Mouse (Mus musculus): ENCODE data around the gene Gm47959. TPM values are rescaled to one million over a fixed set of nuclear protein-coding genes. Genes with fewer than 3 reads are reported as not detected.
"Not testable (repeated sequence)": the region's sequence is repeated elsewhere in the genome, so short reads cannot be mapped to it uniquely, and the experiment has no call there.

Gm47959 gene
- polyA plus RNA-seq (2014; fragmentation: Nextera tagmentation; extraction: Ambion mirVana): not detected in 2 replicates

GRCm38 (mm10) chr1:83000306-83000705, at the start of gene Gm47959:
Gm47959 (plus strand) TSS chr1:83000548.
- whole genome bisulfite sequencing: 97% methylated on average over 6 of the region's 9 CpGs
- H3K9me3 ChIP-seq (replicated peaks; ENCODE audit: control insufficient read depth, low read length): not testable (repeated sequence)

GRCm38 (mm10) chr1:82955913-82956312, 44.4 kb upstream of the Gm47959 start, which contains the start of gene Gm7544:
Gm7544 (minus strand) TSS chr1:82956013.
- not testable (repeated sequence) for ATAC-seq (replicated peaks; ENCODE audit: insufficient number of reproducible peaks, low FRiP score, low TSS enrichment, low read depth); H3K4me2 ChIP-seq (ENCODE audit: low read depth, low read length); H3K27ac ChIP-seq (replicated peaks; ENCODE audit: low read depth, low read length); DNase-seq (ENCODE audit: low spot score); H3K36me3 ChIP-seq (replicated peaks; ENCODE audit: control insufficient read depth, insufficient read depth, low read depth, low read length); H3K9ac ChIP-seq (replicated peaks; ENCODE audit: low read length); H3K4me3 ChIP-seq (ENCODE audit: low read depth, low read length); H3K4me1 ChIP-seq (ENCODE audit: control insufficient read depth, insufficient read depth, low read length); H3K9me3 ChIP-seq (replicated peaks; ENCODE audit: control insufficient read depth, low read length); H3K27me3 ChIP-seq (ENCODE audit: control insufficient read depth, insufficient read depth, low read length)

More at GRCm38 (mm10) chr1:83000306-83000705, at the start of gene Gm47959:
- not testable (repeated sequence) for ATAC-seq (replicated peaks; ENCODE audit: insufficient number of reproducible peaks, low FRiP score, low TSS enrichment, low read depth); H3K4me2 ChIP-seq (ENCODE audit: low read depth, low read length); H3K9ac ChIP-seq (replicated peaks; ENCODE audit: low read length); DNase-seq (ENCODE audit: low spot score); H3K36me3 ChIP-seq (replicated peaks; ENCODE audit: control insufficient read depth, insufficient read depth, low read depth, low read length); H3K4me3 ChIP-seq (ENCODE audit: low read depth, low read length); H3K4me1 ChIP-seq (ENCODE audit: control insufficient read depth, insufficient read depth, low read length); H3K27ac ChIP-seq (replicated peaks; ENCODE audit: low read depth, low read length); H3K27me3 ChIP-seq (ENCODE audit: control insufficient read depth, insufficient read depth, low read length)

- no peaks in the 10 kb centered on the region for H3K36me3 ChIP-seq (replicated peaks; ENCODE audit: control insufficient read depth, insufficient read depth, low read depth, low read length)
- no peaks in the 10 kb centered on the region for H3K4me1 ChIP-seq (ENCODE audit: control insufficient read depth, insufficient read depth, low read length)
- 86% methylated on average over 6 of the region's 11 CpGs for WGBS
- no peak for DNase-seq (ENCODE audit: low spot score)
- H3K27ac ChIP-seq (replicated peaks; ENCODE audit: low read depth, low read length): no peak within 1 kb of the TSS
- H3K9ac ChIP-seq (replicated peaks; ENCODE audit: low read length): no peak within 1 kb of the TSS
- ATAC-seq (replicated peaks; ENCODE audit: insufficient number of reproducible peaks, low FRiP score, low TSS enrichment, low read depth): no peak
- no peak within 1 kb of the TSS for H3K4me2 ChIP-seq (ENCODE audit: low read depth, low read length)
- H3K4me3 ChIP-seq (ENCODE audit: low read depth, low read length): no peak within 1 kb of the TSS
- H3K27me3 ChIP-seq (ENCODE audit: control insufficient read depth, insufficient read depth, low read length): no peaks in the 10 kb centered on the region
- no peaks in the 10 kb centered on the region for H3K9me3 ChIP-seq (replicated peaks; ENCODE audit: control insufficient read depth, low read length)
Observed at GRCm38 (mm10) chr1:82959870-82960385, 40.4 kb upstream of the Gm47959 start, which contains the start of gene Gm47955. Gm47955 (plus strand) TSS chr1:82960286.

- Histone ChIP-seq H3K4me3 (ENCODE audit: low read depth, low read length) (no peak overlapping the region), H3K36me3 (replicated peaks; ENCODE audit: control insufficient read depth, insufficient read depth, low read depth, low read length) (no peaks in the 10 kb centered on the region), H3K27me3 (ENCODE audit: control insufficient read depth, insufficient read depth, low read length) (no peaks in the 10 kb centered on the region), H3K4me2 (ENCODE audit: low read depth, low read length) (no peak overlapping the region), H3K9ac (replicated peaks; ENCODE audit: low read length) (no peak overlapping the region), H3K9me3 (replicated peaks; ENCODE audit: control insufficient read depth, low read length) (no peaks in the 10 kb centered on the region), H3K4me1 (ENCODE audit: control insufficient read depth, insufficient read depth, low read length) (no peaks in the 10 kb centered on the region), H3K27ac (replicated peaks; ENCODE audit: low read depth, low read length) (no peak overlapping the region)
- 67% methylated on average over 3 of the region's 3 CpGs for WGBS
- ATAC-seq (replicated peaks; ENCODE audit: insufficient number of reproducible peaks, low FRiP score, low TSS enrichment, low read depth) (0 out of 2 replicates have a peak, but pooled peaks have one; percentile 56), DNase-seq (ENCODE audit: low spot score) (no peak)
Observed at GRCm38 (mm10) chr1:82966413-82966812, 33.9 kb upstream of the Gm47959 start.

- Histone ChIP-seq H3K4me2 (ENCODE audit: low read depth, low read length) (no peak overlapping the region), H3K9me3 (replicated peaks; ENCODE audit: control insufficient read depth, low read length) (no peaks in the 10 kb centered on the region), H3K4me1 (ENCODE audit: control insufficient read depth, insufficient read depth, low read length) (no peaks in the 10 kb centered on the region), H3K27me3 (ENCODE audit: control insufficient read depth, insufficient read depth, low read length) (no peaks in the 10 kb centered on the region), H3K9ac (replicated peaks; ENCODE audit: low read length) (no peak overlapping the region), H3K27ac (replicated peaks; ENCODE audit: low read depth, low read length) (no peak overlapping the region), H3K4me3 (ENCODE audit: low read depth, low read length) (no peak overlapping the region), H3K36me3 (replicated peaks; ENCODE audit: control insufficient read depth, insufficient read depth, low read depth, low read length) (no peaks in the 10 kb centered on the region)
- DNase-seq (ENCODE audit: low spot score) (no peak), ATAC-seq (replicated peaks; ENCODE audit: insufficient number of reproducible peaks, low FRiP score, low TSS enrichment, low read depth) (no peak)
- WGBS: 55% methylated on average over 4 of the region's 4 CpGs
Observed at GRCm38 (mm10) chr1:82972046-82972445, 28.3 kb upstream of the Gm47959 start.

- no peaks in the 10 kb centered on the region for H3K27me3 ChIP-seq (ENCODE audit: control insufficient read depth, insufficient read depth, low read length)
- H3K9ac ChIP-seq (replicated peaks; ENCODE audit: low read length): no peak overlapping the region
- no peaks in the 10 kb centered on the region for H3K9me3 ChIP-seq (replicated peaks; ENCODE audit: control insufficient read depth, low read length)
- H3K27ac ChIP-seq (replicated peaks; ENCODE audit: low read depth, low read length): no peak overlapping the region
- 84% methylated on average over 1 of the region's 1 CpGs for WGBS
- no peak for DNase-seq (ENCODE audit: low spot score)
- no peak overlapping the region for H3K4me3 ChIP-seq (ENCODE audit: low read depth, low read length)
- no peaks in the 10 kb centered on the region for H3K4me1 ChIP-seq (ENCODE audit: control insufficient read depth, insufficient read depth, low read length)
- H3K36me3 ChIP-seq (replicated peaks; ENCODE audit: control insufficient read depth, insufficient read depth, low read depth, low read length): no peaks in the 10 kb centered on the region
- ATAC-seq (replicated peaks; ENCODE audit: insufficient number of reproducible peaks, low FRiP score, low TSS enrichment, low read depth): no peak
- H3K4me2 ChIP-seq (ENCODE audit: low read depth, low read length): no peak overlapping the region
Observed at GRCm38 (mm10) chr1:82973244-82973643, 27.1 kb upstream of the Gm47959 start.

- Histone ChIP-seq H3K9me3 (replicated peaks; ENCODE audit: control insufficient read depth, low read length) (no peaks in the 10 kb centered on the region), H3K4me3 (ENCODE audit: low read depth, low read length) (no peak overlapping the region), H3K4me2 (ENCODE audit: low read depth, low read length) (no peak overlapping the region), H3K4me1 (ENCODE audit: control insufficient read depth, insufficient read depth, low read length) (no peaks in the 10 kb centered on the region), H3K36me3 (replicated peaks; ENCODE audit: control insufficient read depth, insufficient read depth, low read depth, low read length) (no peaks in the 10 kb centered on the region), H3K27ac (replicated peaks; ENCODE audit: low read depth, low read length) (no peak overlapping the region), H3K9ac (replicated peaks; ENCODE audit: low read length) (no peak overlapping the region), H3K27me3 (ENCODE audit: control insufficient read depth, insufficient read depth, low read length) (no peaks in the 10 kb centered on the region)
- no peak for ATAC-seq (replicated peaks; ENCODE audit: insufficient number of reproducible peaks, low FRiP score, low TSS enrichment, low read depth)
- WGBS: 83% methylated on average over 6 of the region's 6 CpGs
- no peak for DNase-seq (ENCODE audit: low spot score)
Observed at GRCm38 (mm10) chr1:82973901-82974300, 26.4 kb upstream of the Gm47959 start.

- Histone ChIP-seq H3K36me3 (replicated peaks; ENCODE audit: control insufficient read depth, insufficient read depth, low read depth, low read length) (no peaks in the 10 kb centered on the region), H3K27ac (replicated peaks; ENCODE audit: low read depth, low read length) (no peak overlapping the region), H3K4me1 (ENCODE audit: control insufficient read depth, insufficient read depth, low read length) (no peaks in the 10 kb centered on the region), H3K27me3 (ENCODE audit: control insufficient read depth, insufficient read depth, low read length) (no peaks in the 10 kb centered on the region), H3K4me3 (ENCODE audit: low read depth, low read length) (no peak overlapping the region), H3K9me3 (replicated peaks; ENCODE audit: control insufficient read depth, low read length) (no peaks in the 10 kb centered on the region), H3K9ac (replicated peaks; ENCODE audit: low read length) (no peak overlapping the region), H3K4me2 (ENCODE audit: low read depth, low read length) (no peak overlapping the region)
- 88% methylated on average over 9 of the region's 9 CpGs for WGBS
- DNase-seq (ENCODE audit: low spot score) (no peak), ATAC-seq (replicated peaks; ENCODE audit: insufficient number of reproducible peaks, low FRiP score, low TSS enrichment, low read depth) (no peak)
Observed at GRCm38 (mm10) chr1:82974342-82974741, 26.0 kb upstream of the Gm47959 start.
